Mouse (Mus musculus): Measurements from ENCODE around the gene Slit3.

Slit3 gene

DNA sequence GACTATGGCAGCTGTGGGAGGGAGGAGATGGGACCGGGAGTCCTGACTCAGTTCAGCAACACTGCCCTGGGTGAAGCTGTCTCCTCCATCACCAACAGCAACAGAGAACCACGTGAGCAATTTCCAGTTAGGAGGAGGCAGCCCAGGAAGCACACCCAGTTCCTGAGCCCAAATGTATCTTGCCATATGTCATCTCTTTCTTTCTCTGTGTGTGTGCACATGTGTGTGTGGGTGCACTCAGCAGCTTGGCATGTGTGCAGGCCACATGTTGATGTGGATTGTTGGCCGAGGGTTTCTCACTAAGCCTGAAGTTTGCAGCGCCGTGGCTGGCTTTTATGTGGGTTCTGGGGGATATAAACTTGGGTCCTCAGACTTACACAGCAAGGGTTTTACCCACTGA is 559.0 kb downstream of the Slit3 start:
- DNase-seq (ENCODE audit: low read depth, low spot score) = no peak

DNA sequence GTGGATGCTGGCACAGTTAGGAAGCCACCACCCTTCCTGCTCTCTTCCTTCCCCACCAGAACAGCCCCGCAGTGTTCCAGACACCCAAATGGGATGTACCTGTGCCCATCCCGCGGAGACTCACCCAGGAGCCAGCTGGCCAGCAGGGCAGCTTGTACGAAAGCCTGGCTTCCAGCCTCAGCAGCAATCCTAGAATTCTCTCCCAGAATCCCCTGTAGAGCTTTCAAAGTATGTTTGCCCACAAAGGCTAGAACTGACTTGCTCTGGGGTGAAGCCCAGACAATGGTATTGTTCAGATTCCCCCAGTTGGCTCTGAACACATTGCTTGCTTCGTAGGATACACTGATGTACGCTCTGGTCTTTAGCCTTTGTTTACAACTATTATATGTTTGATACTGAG is 566.3 kb downstream of the Slit3 start:
- no peak for DNase-seq (ENCODE audit: low read depth, low spot score)

DNA sequence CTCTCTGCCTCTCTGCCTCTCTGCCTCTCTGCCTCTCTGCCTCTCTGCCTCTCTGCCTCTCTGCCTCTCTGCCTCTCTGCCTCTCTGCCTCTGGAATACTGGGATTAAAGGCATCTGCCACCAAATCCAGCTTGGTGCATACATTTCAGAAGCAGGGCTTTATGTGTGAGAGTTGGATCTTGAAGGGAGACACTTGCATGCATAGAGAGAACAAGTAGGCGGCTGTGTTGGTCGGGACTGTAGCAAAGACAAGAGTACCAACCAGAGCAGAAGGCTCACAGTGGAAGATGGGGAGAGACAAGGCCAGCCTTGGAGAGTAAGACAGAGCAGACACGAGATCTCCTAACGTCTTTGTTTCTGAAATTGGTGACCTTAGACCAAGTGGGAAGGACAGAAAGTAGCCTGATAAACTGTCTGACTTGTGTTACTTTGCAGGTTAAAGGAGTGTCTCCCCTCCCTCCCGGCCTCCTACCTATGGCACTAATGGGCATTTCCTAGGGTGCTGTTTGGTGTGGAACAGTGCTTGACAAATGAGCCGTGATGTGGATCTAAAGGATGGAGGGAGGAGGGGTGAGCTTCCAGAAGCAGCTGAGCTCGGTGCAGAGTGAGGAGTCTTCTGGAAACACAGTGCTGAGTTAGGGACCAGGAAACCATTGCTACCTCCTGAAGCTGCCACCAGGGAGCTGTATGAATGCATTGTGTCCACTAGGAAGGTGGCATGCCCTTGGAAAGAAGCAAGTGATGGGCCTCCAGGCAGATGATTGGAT is 569.7 kb downstream of the Slit3 start:
- no peak for DNase-seq (ENCODE audit: low read depth, low spot score)

DNA sequence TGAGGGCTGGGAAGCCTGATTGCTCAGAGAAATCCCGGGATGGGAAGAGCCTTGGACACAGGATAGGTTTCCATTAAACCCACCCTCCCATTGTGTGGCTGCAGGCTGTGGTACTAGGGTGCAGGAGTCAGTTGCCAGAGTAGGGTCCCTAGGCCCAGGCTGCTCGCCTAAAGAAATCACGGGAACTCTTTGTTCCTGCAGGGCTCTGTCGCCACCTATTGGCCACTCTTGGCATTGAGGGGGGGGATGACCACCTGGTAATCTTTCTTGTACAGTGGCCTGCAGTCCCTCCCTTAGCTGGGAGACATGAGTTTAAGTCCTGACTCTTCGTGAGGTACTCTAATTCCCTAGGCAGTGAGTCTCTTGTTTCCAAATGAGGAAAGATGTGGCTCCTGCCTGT is 572.1 kb downstream of the Slit3 start:
- peak; percentile 63 for DNase-seq (ENCODE audit: low read depth, low spot score)

DNA sequence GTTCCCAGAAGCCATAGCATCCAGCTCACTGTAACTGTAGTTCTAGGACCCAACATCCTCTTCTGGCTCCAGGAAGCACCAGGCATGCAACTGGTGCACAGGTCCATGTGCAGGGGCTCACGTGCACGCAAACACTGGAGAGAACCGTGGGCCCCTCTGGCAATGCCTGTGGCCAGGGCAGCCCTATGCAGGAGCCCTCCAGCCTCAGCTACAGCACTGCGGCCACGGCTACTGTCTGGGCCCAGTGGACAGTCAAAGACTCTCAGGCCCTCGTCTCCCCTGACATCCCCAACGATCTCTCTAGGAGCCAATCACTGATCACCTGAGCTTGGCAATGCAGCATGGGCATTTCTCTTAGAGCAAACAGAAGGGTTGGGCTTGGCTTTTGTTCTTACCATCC is 572.6 kb downstream of the Slit3 start:
- DNase-seq (ENCODE audit: low read depth, low spot score) = no peak

DNA sequence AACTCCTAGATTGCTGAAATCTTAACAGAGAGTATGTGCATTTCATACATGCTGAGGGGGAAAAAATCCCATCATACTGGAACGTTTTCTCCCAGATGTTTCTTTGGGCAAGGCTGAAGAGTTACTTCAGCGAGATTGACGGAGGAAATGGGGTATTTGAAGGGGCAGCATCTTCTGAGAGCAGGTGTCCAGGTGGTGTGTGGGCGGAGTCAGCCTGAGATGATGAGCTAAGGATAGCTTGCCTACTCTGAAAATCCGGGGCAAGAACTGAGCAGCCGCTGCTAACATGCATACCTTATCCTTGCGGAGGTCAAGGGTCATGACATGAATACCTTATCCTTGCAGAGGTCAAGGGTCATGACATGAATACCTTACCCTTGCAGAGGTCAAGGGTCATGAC is 576.5 kb downstream of the Slit3 start:
- DNase-seq (ENCODE audit: low read depth, low spot score) = no peak

DNA sequence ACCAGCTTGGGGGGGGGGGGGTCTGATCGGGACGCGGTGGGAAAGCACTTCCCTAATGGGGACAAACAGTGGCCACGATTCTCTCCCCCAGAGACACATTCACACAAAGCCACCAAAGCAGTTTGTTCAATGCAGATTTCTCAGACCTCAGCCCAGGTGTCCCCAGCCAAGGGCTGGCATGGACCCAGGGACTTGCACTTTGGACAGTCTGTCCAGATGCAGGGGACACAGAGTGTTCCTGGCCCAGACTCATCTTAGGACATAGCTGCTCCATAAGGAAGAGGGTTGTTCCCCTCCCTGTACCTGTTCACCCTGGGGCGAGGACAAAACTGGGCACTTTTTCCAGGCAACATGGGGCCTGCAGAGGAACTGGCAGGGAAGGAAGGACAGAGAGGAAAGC is 577.9 kb downstream of the Slit3 start:
- DNase-seq (ENCODE audit: low read depth, low spot score) = no peak

DNA sequence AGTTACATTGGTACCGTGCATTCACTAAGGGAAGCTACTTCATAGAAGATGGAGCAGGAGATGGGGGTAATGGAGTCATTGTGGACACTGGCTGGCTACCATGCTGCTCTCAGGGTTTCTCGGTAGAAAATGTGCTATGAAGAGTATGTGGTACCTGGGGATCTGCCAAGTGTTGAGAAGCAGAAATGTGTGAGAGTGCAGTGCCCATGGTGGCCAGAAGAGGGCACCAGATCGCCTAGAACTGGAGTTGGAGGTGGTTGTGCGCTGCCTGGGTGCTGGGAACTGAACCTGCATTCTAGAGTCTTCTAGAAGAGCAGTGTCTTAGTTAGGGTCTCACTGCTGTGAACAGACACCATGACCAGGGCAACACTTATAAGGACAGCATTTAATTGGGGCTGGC is 582.4 kb downstream of the Slit3 start:
- peak; percentile 64 for DNase-seq (ENCODE audit: low read depth, low spot score)

DNA sequence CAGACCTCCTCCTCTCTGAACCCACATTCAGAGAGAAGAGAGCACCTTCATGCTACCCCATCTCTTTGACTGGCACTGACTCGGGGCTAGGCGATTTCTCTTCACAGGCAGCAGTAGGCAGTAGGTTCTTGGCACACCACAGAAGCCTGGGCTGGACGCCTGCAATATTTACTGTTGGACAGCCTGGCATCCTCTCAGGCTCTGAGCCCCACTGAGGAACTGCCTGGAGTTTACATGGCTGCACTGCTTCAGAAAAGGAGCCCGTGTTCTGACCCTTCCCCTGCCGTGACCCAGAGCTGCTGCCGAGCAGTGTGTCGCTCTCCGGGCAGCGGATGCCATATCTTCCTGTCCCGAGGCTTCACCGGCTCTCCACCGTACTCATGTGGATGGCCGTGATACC is 583.4 kb downstream of the Slit3 start:
- no peak for DNase-seq (ENCODE audit: low read depth, low spot score)

GRCm38 (mm10) chr11:35704927-35705326 is 583.9 kb downstream of the Slit3 start:
- DNase-seq (ENCODE audit: low read depth, low spot score) = peak; percentile 38

DNA sequence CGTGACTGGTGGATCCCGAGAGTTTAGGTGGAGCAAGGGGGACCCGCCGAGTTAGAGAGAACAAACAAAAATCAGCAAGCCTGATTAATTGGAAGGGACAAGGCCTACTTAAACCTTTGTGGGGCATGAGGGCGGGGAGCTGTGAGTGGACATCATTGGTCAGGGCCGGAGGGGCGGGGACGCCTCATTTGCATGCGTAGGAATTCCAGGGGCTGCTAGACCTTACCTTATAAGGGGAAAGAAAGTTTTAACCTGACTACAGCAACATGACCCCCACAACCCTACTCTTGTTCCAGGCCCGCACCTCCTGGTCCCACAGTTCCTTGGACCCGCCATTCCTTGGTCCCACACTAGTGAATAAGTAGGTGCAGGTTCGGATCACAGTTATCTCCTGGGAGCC is 586.4 kb downstream of the Slit3 start:
- peak; percentile 84 for DNase-seq (ENCODE audit: low read depth, low spot score)

- no peak for DNase-seq (ENCODE audit: low read depth, low spot score)
Observed at GRCm38 (mm10) chr11:35711314-35711713, 590.3 kb downstream of the Slit3 start.

DNA sequence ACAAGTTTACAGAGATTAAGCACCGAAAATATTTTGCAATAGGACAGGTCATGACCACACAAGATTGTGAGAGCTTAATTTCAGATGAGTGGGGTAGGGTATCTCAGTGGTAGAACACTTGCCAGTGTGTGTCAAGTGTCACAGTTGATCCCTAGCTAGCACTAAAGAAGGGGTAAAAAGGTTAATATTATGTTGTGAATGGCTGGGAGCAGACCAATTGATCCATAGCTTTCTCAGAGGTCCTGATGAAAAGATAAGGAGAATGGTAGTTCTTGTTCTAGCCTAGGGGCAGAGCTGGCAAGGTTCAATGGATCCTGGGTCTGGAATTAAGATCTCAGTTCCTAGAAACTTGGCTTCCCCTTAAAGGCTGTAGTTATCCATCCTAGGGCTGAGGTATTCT is 597.9 kb downstream of the Slit3 start:
- DNase-seq (ENCODE audit: low read depth, low spot score) = no peak

DNA sequence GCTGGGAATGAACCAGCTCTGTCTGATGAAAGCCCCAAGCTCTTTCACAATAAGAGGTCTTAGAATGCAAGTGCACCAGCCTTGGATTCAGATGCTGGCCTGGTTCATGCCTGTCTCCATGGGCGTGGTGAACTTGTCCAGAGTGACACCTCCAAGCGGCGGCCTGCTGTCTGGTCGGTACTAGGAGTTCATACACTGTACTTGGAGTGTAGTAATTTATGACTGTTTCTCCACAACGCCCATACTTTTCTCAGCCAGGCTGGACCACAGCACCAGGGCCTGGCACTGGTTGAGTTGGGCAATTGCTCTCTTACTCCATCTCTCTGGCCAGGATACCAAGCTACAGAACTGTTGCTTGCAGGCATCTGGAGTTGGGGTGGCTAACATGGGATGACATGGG is 602.9 kb downstream of the Slit3 start:
- DNase-seq (ENCODE audit: low read depth, low spot score) = no peak

DNA sequence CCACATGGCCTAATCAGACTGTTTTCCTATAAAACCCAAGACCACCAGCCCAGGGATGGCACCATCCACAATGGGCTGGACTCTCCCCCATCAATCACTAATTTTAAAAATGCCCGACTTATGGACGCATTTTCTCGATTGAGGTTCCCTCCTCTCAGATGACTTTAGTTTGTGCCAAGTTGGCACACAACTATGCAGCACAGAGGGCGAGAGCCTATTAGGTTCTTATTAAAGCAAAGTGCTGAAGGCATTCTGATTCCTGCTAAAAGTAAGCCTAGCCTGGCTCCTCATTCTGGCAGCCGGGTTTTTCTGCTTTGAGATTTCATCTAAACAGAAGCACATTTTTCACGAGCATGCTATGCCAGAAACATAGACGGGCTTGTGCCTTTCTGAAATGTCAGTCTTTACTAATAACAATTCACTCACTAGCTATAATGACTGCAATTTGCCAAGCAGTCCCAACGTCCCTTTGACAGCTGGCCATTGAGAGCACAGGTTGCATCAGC is 605.4 kb downstream of the Slit3 start:
- no peak for DNase-seq (ENCODE audit: low read depth, low spot score)

DNA sequence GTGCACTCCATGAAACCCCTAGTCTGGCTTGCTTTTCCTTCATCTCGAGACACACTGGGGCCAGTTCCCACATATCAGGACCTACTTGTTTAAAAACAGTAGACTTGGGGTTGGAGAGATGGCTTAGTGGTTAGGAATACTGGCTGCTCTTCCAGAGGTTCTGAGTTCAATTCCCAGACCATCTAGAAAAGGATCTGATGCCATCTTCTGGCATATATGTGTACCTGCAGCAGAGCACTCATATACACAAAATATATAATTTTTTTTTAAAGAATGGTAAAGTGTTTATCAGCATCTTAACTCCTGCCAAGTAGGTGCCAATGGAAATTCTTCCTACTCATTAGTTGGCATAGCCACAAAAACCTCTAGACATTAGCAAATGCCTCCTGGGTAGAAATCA is 607.2 kb downstream of the Slit3 start:
- DNase-seq (ENCODE audit: low read depth, low spot score) = no peak

DNA sequence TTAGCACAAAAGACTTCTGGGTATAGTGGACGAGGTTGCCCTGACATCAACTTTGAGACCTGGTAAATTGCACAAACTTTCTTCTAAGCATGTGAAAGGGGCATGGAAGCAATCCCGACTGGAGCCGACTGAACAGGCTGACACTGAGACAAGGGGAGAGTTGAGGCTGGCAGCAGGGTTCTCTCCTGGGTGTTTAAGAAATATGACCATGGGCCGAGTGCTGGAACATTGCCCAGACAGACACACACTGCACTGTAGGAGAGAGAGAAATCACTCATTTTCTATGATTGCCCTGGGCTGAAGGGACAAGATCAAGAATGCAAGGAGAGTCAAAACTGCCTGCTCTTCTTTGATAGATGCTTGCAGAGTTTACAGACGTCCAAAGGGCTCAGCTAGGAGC is 608.2 kb downstream of the Slit3 start:
- DNase-seq (ENCODE audit: low read depth, low spot score) = no peak

DNA sequence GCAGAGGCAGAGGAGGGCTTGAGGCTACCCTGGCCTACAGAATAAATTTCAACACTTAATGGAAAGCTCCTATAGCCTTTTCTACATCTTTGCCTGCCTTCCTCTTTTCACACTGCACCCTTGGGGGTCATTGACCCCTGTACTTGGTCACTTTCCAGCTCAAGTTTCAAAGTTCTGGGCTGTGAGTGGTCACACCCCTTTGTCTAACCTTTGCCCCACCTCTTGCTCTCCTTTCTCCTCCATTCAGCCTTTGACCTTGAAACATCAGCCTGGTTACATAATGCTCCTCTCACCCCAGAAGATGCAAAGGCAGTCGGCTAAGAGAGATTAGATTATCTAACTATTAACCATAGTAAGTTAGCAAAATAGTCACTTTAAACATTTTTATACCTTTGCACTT is 611.3 kb downstream of the Slit3 start:
- DNase-seq (ENCODE audit: low read depth, low spot score) = peak; percentile 71

DNA sequence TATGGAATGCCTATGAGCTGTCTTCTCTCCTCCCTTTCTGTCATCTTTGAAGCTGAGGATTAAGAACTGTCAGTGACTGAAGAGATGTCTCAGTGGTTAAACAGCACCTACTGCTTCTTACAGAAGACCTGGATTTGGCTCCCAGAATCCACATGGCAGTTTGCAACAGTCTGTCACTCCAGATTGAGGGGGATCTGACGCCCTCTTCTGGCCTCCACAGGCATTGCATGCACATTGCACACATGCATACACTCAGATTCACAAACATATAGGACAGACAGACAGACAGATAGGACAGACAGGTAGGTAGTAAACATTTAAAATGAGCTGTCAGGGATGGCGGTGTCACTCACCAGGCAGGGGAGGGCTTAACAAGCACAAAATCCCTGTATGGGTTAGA is 615.8 kb downstream of the Slit3 start:
- peak; percentile 50 for DNase-seq (ENCODE audit: low read depth, low spot score)

DNA sequence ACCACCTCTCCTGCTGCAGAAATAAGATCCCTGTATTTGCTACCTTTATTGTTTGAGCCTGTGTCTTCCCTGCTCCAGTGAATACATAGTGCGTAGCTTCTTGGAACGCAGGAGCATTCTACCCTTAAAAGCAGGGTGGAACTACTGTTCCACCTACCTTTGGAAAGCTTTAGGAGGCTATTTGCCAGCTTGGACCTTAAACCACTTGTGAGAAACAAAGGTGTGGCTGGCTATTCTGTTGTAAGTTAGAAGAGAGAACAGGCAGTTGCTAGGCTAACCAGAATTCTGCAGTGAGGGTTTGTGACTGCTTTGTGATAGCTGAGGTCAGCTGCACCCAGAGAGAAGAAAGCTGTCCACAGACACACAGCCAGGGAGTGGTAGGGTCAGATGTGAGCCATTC is 616.2 kb downstream of the Slit3 start:
- no peak for DNase-seq (ENCODE audit: low read depth, low spot score)

GRCm38 (mm10) chr11:35738102-35738501 is 617.1 kb downstream of the Slit3 start:
- DNase-seq (ENCODE audit: low read depth, low spot score) = no peak

DNA sequence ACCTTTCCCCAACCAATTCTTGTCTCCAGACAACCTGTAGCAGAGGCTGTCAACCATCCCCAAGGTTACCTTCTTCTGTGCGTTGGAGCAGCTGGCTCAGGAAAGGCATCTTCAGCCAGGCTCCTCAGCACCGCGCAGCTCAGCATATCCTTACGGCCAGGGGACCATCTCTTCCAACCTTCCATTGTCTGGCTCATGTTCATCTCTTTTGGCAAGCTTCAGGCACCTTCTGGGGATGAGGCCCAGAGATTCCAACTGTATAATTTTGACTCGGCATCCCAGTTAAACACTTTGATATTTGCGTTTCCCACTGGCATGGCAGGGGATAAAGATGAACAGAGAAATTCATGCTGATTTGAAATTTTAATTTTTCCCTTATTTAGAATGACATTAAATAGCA is 622.6 kb downstream of the Slit3 start:
- DNase-seq (ENCODE audit: low read depth, low spot score) = no peak

- DNase-seq (ENCODE audit: low read depth, low spot score) = no peak
Observed at GRCm38 (mm10) chr11:35744571-35744970, 623.5 kb downstream of the Slit3 start.

DNA sequence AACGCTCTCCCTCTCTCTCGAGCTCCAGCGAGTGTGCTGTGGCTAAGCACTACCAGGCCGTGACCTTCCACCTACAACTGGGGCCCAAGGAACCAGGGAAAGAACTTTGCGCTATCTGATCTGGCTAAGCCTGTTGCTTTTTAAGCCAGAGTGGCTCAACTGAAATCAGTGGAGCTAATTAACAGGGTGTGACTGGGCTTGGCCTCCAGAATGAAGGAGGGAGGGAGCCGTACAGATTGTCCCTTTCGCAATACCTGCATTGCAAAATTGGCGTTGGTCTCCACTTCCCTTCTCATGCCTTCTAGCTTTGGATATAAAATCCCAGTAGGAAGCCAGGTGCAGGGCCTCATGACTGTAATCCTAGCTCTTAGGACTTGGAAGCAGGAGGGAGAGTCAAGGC is 629.6 kb downstream of the Slit3 start:
- DNase-seq (ENCODE audit: low read depth, low spot score) = no peak

Data from ES-CJ7 (cell line).